Mouse (Mus musculus) liver, embryonic 15.5 days (tissue): ENCODE measurements around the gene Ly6g6e. TPM values are rescaled to one million over a fixed set of nuclear protein-coding genes. Genes with fewer than 3 reads are reported as not detected.

Experiments
- ATAC-seq: fragments of 200-750 bp; cut with Nextera tagmentation; 2 replicates; pipeline ENCODE4 v1.8.0; 2017; ENCODE audit warnings: moderate number of reproducible peaks, mild to moderate bottlenecking, moderate library complexity; ENCODE audit not compliant: insufficient read depth
- H3K27ac ChIP-seq: fragments of 300-500 bp; sonication (generic); replicated peaks from 2 replicates; pipeline ENCODE4 v1.5.1; 2015; ENCODE audit warnings: mild to moderate bottlenecking, inconsistent platforms
- H3K27me3 ChIP-seq: fragments of 300-500 bp; sonication (generic); 2 replicates; pipeline ENCODE4 v1.6.1; 2015; ENCODE audit warnings: mild to moderate bottlenecking, inconsistent platforms
- H3K36me3 ChIP-seq: fragments of 300-500 bp; sonication (generic); replicated peaks from 2 replicates; pipeline ENCODE4 v1.6.1; 2015; ENCODE audit warnings: moderate library complexity, mild to moderate bottlenecking, inconsistent platforms
- H3K4me1 ChIP-seq: fragments of 300-500 bp; sonication (generic); replicated peaks from 2 replicates; pipeline ENCODE4 v1.6.1; 2015; ENCODE audit warnings: inconsistent platforms
- H3K4me2 ChIP-seq: fragments of 300-500 bp; sonication (generic); 2 replicates; pipeline ENCODE4 v1.6.1; 2015; ENCODE audit warnings: moderate library complexity, mild to moderate bottlenecking, inconsistent platforms
- H3K4me3 ChIP-seq: fragments of 300-500 bp; sonication (generic); replicated peaks from 2 replicates; pipeline ENCODE4 v1.5.1; 2015; ENCODE audit warnings: mild to moderate bottlenecking, inconsistent platforms
- H3K9ac ChIP-seq: fragments of 300-500 bp; sonication (generic); 2 replicates; pipeline ENCODE4 v1.6.1; 2015; ENCODE audit warnings: moderate library complexity, mild to moderate bottlenecking, inconsistent platforms
- H3K9me3 ChIP-seq: fragments of 300-500 bp; sonication (generic); replicated peaks from 2 replicates; pipeline ENCODE4 v1.6.1; 2016; ENCODE audit warnings: inconsistent platforms
- WGBS: fragments of 180-500 bp; shearing (Covaris S2); methylation state at CpG from one replicate; pipeline ENCODE4 v1.1.7; 2015; ENCODE audit warnings: mixed read lengths; ENCODE audit not compliant: insufficient replicate concordance; 5-methylcytosine and 5-hydroxymethylcytosine counted together
- polyA plus RNA-seq: library from polyadenylated mRNA; unstranded; fragments of >200 nt; fragmentation: Nextera tagmentation; extraction: Ambion mirVana; gene quantifications from 2 replicates; pipeline ENCODE4 v1.2.1, GENCODE M21; 2015

Ly6g6e gene
- polyA plus RNA-seq, 1 experiment from 2014 or later = 0.12 TPM

- Histone ChIP-seq H3K27me3 (no peaks in the 10 kb centered on the region), H3K36me3 (peaks cover 45% of the 10 kb centered on the region), H3K4me2 (peak overlapping the region; percentile 98), H3K9ac (peak overlapping the region; percentile 87), H3K27ac (peak overlapping the region; percentile 91), H3K9me3 (no peaks in the 10 kb centered on the region), H3K4me1 (peaks cover 81% of the 10 kb centered on the region), H3K4me3 (peak overlapping the region; percentile 72)
- 2% methylated on average over 21 of the region's 21 CpGs for WGBS
- ATAC-seq = peak; percentile 44; the same call in 1 of the 2 replicates
These were observed 25.3 kb upstream of the Ly6g6e start for GRCm38 (mm10) chr17:35051156-35052086.

DNA sequence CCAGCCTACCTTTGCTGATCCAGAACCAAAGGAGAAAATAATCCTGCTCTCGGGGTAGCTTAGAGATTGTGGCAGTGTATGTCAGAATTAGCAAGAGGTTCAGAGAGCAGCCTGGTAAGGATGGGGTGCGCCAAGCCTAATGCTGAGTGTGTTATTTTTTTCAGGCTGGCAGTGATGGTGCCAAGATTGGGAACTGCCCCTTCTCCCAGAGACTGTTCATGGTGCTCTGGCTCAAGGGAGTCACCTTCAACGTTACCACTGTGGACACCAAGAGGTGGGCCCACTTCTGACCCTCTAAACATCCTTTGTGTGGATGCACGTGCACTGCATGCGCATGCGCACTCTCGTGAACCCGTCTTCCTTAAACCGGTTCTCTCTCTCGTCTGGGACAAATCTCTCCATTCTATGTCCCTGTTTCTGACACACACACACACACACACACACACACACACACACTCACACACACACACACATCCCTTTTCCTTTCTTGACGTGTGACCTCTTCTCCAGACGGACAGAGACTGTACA is 24.4 kb upstream of the Ly6g6e start:
- 81% methylated on average over 12 of the region's 12 CpGs for WGBS
- Histone ChIP-seq H3K27ac (peak overlapping the region; percentile 91), H3K36me3 (peaks cover 52% of the 10 kb centered on the region), H3K9me3 (no peaks in the 10 kb centered on the region), H3K4me1 (peaks cover 76% of the 10 kb centered on the region), H3K4me3 (peak overlapping the region; percentile 72), H3K4me2 (peak overlapping the region; percentile 98), H3K9ac (peak overlapping the region; percentile 87), H3K27me3 (no peaks in the 10 kb centered on the region)
- ATAC-seq = no peak

- Histone ChIP-seq H3K27ac (no peak overlapping the region), H3K27me3 (peaks cover 8% of the 10 kb centered on the region; the same call in 1 of the 2 replicates), H3K9ac (no peak overlapping the region), H3K9me3 (no peaks in the 10 kb centered on the region), H3K4me1 (peaks cover 77% of the 10 kb centered on the region), H3K4me3 (no peak overlapping the region), H3K36me3 (peaks cover 65% of the 10 kb centered on the region), H3K4me2 (no peak overlapping the region)
- no peak for ATAC-seq
- 77% methylated on average over 7 of the region's 7 CpGs for WGBS
These were observed 20.8 kb upstream of the Ly6g6e start for GRCm38 (mm10) chr17:35055691-35056495.

DNA sequence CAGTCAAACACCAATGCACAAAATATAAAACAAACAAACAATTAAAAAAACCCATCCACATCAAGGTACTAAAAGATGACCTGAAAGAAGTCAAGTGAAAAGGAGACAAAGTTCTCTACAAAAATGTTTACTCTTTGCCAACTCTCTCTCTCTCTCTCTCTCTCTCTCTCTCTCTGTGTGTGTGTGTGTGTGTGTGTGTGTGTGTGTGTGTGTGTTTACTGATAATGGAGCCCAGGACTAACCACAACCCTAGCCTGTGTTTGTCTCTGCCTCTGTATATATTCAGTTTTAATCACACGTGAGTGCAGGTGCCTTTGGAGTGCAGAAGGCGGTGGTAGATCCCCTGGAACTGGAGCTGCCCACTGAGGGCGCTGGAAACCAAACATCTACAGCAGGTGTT is 19.6 kb upstream of the Ly6g6e start:
- 0 out of 2 replicates have a peak overlapping the region, but pooled peaks have one; percentile 3 for H3K27ac ChIP-seq
- peaks cover 71% of the 10 kb centered on the region for H3K4me1 ChIP-seq

GRCm38 (mm10) chr17:35058316-35058715 is 18.4 kb upstream of the Ly6g6e start:
- Histone ChIP-seq H3K27me3 (peaks cover 24% of the 10 kb centered on the region), H3K36me3 (peaks cover 51% of the 10 kb centered on the region), H3K4me3 (no peak overlapping the region), H3K4me2 (peak overlapping the region; percentile 88), H3K9me3 (no peaks in the 10 kb centered on the region), H3K9ac (no peak overlapping the region), H3K4me1 (peaks cover 59% of the 10 kb centered on the region), H3K27ac (no peak overlapping the region)
- no peak for ATAC-seq
- WGBS = 65% methylated on average over 9 of the region's 9 CpGs

More for the DNA sequence above, 19.6 kb upstream of the Ly6g6e start:
- Histone ChIP-seq H3K4me3 (no peak overlapping the region), H3K27me3 (peaks cover 16% of the 10 kb centered on the region; the same call in 1 of the 2 replicates), H3K9me3 (no peaks in the 10 kb centered on the region), H3K36me3 (peaks cover 63% of the 10 kb centered on the region), H3K4me2 (no peak overlapping the region), H3K9ac (no peak overlapping the region)
- ATAC-seq = no peak
- 23% methylated on average over 3 of the region's 3 CpGs for WGBS

DNA sequence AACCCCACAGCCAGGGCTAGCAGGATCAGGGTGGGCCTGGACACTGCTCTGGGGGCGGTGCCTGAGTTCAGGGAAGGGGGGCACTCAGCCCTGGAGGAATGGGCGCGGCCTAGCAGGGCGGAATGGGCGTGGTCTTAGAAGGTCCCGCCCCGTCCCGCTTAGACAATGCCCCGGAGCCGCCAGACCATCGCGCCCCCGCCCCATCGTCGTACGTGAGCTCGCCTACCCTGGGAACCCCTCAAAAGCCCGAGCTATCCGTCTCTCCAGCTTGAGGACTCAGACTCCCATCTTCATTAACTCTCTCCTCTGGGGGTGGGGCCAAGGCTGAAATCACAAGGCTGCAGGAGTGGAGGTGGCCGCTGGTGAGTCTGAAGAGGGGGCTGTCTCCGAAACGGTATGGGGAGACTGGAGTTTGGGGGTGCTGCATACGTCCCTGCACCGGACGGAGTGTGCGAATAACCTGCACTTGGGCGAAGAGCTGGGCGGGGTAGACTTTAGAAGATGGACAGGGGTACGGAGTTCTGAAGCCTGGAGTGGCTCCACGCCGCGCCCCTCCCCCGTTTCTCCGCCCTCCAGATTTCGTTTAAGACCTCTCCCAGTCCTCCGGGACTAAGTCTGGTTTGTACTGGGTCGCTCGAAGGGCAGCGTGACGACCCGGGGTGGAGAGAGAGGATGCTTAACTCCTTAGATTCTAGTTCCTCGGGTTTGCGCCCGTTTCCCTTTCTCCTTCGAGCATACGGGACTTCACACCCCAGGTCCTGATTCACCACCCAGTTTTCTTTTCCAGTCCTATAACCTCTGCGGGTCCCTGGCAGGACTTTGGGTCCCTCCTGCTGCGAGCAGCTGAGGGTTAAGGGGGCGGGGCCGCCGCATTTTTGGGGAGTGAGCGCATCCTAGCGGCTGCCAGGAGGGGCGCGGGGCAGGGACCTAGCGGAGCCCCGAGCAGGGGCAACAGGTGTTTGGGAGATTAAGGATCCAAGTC is 17.5 kb upstream of the Ly6g6e start, which contains the start of gene Ddah2:
TSS of gene Ddah2 (plus strand) at position 125 of the 982 bp plus-strand sequence.
- WGBS = under 1% methylated on average over 57 of the region's 57 CpGs
- Histone ChIP-seq H3K4me2 (peak within 1 kb of the TSS; percentile 88), H3K9me3 (no peaks in the 10 kb centered on the region), H3K4me3 (peak within 1 kb of the TSS; percentile 58), H3K27ac (peak within 1 kb of the TSS; percentile 43; the same call in 1 of the 2 replicates), H3K36me3 (peaks cover 42% of the 10 kb centered on the region), H3K27me3 (peaks cover 33% of the 10 kb centered on the region), H3K9ac (peak within 1 kb of the TSS; percentile 26; the same call in 1 of the 2 replicates), H3K4me1 (peaks cover 58% of the 10 kb centered on the region)
- peak; percentile 69 for ATAC-seq

- peaks cover 41% of the 10 kb centered on the region for H3K27me3 ChIP-seq
- H3K9ac ChIP-seq = no peak overlapping the region
- no peak for ATAC-seq
- no peak overlapping the region for H3K27ac ChIP-seq
- peak overlapping the region; percentile 58 for H3K4me3 ChIP-seq
- H3K4me1 ChIP-seq = peaks cover 64% of the 10 kb centered on the region
- H3K36me3 ChIP-seq = peaks cover 33% of the 10 kb centered on the region
- 43% methylated on average over 14 of the region's 14 CpGs for WGBS
- peak overlapping the region; percentile 88 for H3K4me2 ChIP-seq
- H3K9me3 ChIP-seq = no peaks in the 10 kb centered on the region
These were observed 16.6 kb upstream of the Ly6g6e start for GRCm38 (mm10) chr17:35060071-35060470.

DNA sequence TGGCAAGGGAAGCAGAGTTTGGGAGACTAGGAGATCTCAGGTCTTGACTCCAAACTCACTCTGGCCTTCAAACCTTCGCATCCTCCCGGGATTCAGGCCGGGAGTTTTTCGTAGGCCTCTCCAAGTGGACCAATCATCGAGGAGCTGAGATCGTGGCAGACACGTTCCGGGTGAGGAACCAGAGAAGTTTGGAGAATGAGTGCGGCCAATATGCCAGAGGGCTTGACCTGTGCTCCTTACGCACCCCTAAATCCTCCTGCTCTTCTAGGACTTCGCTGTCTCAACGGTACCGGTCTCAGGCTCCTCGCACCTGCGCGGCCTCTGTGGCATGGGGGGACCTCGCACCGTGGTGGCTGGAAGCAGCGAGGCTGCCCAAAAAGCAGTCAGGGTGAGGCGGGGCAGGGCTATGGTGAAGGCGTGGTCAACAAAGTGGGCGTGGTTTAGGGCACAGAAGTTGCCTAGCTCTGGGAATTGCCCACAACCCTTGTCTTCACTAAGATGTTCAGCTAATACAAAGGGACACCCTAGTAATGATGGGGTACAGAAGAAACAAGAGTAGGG is 15.9 kb upstream of the Ly6g6e start:
- no peaks in the 10 kb centered on the region for H3K9me3 ChIP-seq
- no peak for ATAC-seq
- no peak overlapping the region for H3K27ac ChIP-seq
- H3K4me2 ChIP-seq = no peak overlapping the region
- peaks cover 49% of the 10 kb centered on the region for H3K27me3 ChIP-seq
- H3K36me3 ChIP-seq = peaks cover 26% of the 10 kb centered on the region
- H3K9ac ChIP-seq = no peak overlapping the region
- no peak overlapping the region for H3K4me3 ChIP-seq
- WGBS = 67% methylated on average over 22 of the region's 22 CpGs
- peaks cover 66% of the 10 kb centered on the region for H3K4me1 ChIP-seq

GRCm38 (mm10) chr17:35061299-35061698 is 15.4 kb upstream of the Ly6g6e start:
- Histone ChIP-seq H3K4me1 (peaks cover 65% of the 10 kb centered on the region), H3K27ac (no peak overlapping the region), H3K27me3 (peaks cover 53% of the 10 kb centered on the region), H3K9ac (no peak overlapping the region), H3K4me2 (no peak overlapping the region), H3K4me3 (no peak overlapping the region), H3K36me3 (peaks cover 21% of the 10 kb centered on the region), H3K9me3 (no peaks in the 10 kb centered on the region)
- ATAC-seq = no peak
- WGBS = 77% methylated on average over 8 of the region's 8 CpGs

DNA sequence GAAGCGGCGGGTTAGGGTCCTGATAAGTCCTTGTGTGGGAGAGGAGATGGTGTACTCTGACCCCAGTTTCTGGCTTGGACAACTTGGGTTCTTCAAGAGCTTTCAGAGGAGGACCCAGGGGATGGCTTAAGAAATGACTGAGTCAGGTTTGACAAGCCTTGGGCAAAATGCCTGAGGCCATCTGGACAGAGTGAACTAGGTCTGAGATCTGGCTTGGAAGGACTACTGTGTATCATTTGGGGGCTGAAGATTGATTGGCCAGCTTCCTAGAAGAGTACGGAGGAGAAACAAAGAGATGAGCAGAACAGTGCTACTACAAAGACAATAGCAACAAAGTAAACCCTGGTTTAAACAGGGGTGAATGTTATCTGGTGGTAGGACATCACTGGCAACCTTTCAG is 13.2 kb upstream of the Ly6g6e start:
- peaks cover 56% of the 10 kb centered on the region for H3K4me1 ChIP-seq
- H3K36me3 ChIP-seq = peaks cover 1% of the 10 kb centered on the region
- WGBS = 68% methylated on average over 3 of the region's 3 CpGs
- H3K4me2 ChIP-seq = no peak overlapping the region
- ATAC-seq = no peak
- no peak overlapping the region for H3K9ac ChIP-seq
- no peak overlapping the region for H3K27ac ChIP-seq
- no peak overlapping the region for H3K4me3 ChIP-seq
- no peaks in the 10 kb centered on the region for H3K9me3 ChIP-seq
- H3K27me3 ChIP-seq = peaks cover 75% of the 10 kb centered on the region
